Mouse (Mus musculus): ENCODE measurements at regions not wholly inside any gene's neighbourhood (a gene's known extent, or its start where the extent isn't known, plus 50 kb on each side); places are given as distances from the start of the nearest gene placed in this dataset.

DNA sequence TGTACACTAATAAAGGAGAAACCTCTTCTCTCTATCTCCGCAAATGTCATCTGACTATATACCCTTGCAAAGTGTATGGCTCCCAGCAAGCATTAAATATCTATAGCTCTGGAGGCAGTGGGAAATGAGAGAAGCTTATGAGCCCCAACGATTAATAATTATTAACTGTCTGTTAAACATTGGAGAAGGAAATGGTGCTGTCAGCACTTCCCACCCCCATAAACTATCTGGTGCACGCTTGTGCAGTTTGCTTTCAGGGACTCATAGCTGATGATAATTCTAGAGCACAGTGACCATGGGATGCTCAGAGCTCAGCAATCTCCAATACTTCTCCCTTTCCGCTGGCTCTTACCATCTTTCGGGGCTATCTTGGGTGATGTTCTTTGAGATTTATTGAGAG, 541.2 kb downstream of the Grxcr1 start:
- intact Hi-C loops (cut with DNase I): no loop called here
- DNase-seq: no peak

GRCm38 (mm10) chr5:68575827-68576226, 544.2 kb downstream of the Grxcr1 start:
- no peak for DNase-seq
- intact Hi-C loops (cut with DNase I): no loop called here

DNA sequence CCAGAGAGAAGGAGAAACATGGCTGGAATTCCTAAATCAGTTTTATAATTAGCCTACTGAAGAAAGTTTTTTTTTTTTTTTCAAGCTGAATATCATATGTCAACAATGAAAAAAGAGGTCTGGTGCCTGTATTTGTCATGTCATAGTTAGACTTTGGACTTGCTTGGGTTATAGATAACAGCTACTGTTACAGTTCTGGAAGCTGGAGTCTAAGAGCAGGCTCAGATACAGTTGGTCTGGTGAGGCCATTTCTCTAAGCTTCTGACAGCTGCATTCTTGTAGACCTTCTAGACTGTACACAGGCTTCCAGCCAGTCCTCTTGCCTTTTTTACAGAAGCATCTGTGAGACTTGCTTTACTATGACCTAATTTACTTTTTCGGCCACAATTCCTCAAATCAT, 546.9 kb downstream of the Grxcr1 start:
- intact Hi-C loops (cut with DNase I): no loop called here
- no peak for DNase-seq

- intact Hi-C loops (cut with DNase I): no loop called here
- DNase-seq: no peak
Measured at GRCm38 (mm10) chr5:68592423-68592822, 560.8 kb downstream of the Grxcr1 start.

DNA sequence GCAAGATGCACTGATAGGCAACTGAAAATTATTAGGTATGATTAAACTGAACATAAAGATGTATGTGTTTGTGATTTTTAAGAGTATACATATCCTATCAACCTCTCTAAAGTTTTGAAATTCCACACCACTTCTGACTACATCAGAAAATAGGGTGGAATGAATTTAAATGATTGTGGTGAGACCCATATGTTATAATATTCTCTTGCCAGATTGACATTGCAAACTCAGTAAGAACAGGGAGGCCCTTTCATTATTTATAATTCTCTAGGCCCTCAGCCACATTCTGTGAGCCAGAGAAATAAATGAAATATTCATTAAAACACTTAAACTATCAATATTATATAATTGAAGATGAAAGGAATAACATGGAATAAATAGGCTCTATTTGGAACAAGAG, 586.8 kb downstream of the Grxcr1 start:
- no peak for DNase-seq
- intact Hi-C loops (cut with DNase I): no loop called here

DNA sequence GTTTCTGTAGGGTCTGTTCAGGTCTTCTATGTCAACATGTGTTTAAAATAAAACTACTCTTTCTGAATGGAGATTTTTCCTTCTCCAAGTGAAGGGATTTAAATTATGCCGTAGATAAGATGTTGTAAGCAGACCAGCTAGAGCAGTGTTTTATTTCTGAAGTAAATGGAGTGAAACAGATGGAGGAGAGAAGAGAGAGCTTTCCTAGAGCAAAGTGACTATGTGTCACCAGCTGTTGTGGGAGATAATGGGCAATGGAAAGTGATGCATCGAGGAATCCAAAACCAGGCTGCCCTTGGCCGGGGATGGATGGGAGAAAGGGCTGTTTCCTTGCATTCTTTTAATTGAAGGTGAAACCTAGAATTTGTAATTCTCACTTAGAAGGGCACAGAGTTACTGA, 603.8 kb downstream of the Grxcr1 start:
- DNase-seq: no peak
- intact Hi-C loops (cut with DNase I): no loop called here

DNA sequence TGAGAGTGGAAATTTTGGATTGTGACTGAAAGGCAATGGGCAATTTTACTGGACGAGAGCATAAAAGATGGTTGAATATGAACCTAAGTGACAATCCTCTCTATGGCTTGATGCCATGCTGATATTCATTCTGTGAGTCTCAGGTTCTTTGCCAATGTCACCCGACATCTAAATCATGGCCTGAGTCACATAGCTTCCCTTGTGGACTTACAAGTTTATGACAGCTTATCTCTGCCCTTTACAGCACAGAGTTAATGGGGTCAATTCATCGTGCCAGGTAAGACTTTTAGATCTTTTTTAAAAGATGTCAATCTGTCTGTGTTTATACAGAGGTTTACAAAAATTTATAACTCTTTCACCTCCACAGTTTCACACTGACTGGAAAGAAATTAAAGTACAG, 641.2 kb downstream of the Grxcr1 start:
- DNase-seq: no peak
- intact Hi-C loops (cut with DNase I): no loop called here

DNA sequence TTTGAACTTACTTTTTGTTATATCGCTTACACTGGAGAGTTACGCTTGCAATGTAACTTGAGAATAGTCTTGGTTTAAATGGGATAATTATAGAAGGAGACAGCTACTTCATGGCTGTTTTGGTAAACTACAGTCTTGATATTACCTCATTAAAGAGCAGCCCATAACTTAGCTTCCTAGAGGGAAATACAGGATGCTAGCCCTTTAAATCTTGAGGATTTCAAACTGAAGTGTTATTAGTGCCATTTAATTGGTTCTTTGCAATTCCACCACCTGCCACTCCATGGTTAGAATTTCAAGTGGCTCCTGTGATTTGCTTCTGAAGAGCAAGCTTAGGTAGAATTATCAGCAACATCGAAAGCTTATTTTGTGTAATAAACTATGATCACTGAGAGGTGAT, 640.1 kb downstream of the Kctd8 start:
- intact Hi-C loops (cut with DNase I): no loop called here

GRCm38 (mm10) chr5:68705411-68706080, 635.9 kb downstream of the Kctd8 start:
- intact Hi-C loops (cut with DNase I): no loop called here
- DNase-seq: peak; percentile 43

More for the DNA sequence above, 640.1 kb downstream of the Kctd8 start:
- DNase-seq: no peak

DNA sequence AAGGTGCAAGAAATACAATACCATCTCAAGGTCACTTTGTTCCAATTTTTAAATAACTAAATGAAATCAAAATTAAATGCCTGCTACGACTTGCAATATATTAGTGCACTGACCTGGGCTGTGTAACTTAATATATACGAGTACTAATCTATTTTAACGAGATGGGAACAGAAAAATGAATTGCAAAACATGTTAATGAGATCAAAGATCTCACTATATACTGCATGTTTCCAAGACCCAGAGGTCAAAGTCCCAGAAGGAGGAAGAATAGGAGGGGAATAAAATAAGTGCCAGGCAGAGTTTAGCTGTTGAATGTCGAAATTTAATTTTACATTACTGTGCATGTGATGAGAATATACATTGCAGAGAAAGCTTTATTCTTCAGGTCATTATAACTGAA, 614.7 kb downstream of the Kctd8 start:
- intact Hi-C loops (cut with DNase I): no loop called here
- DNase-seq: no peak

DNA sequence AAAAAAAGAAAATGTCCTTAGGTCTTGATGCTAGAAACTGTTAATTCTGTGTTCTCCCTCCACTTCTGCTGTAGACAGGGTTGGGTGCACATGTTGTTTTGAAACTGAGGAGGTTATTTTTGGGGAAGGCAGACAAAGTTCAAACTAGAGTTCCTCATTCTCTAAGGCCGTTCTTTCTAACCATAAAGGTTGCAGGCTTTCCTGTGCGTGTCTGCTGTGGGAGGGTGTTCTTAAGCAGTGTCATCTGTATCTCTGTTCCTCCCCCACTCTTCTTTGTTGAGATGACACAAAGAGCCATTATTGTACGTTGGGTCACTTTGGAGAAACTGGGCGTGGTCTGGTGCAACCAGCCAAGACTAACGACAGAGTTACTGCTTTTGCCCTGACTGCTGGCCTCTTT, 606.3 kb downstream of the Kctd8 start:
- intact Hi-C loops (cut with DNase I): no loop called here
- DNase-seq: no peak

- no peak for DNase-seq
- intact Hi-C loops (cut with DNase I): no loop called here
Measured at GRCm38 (mm10) chr5:68750499-68750898, 591.0 kb downstream of the Kctd8 start.

- DNase-seq: no peak
- intact Hi-C loops (cut with DNase I): no loop called here
Measured at GRCm38 (mm10) chr5:68753025-68753424, 588.5 kb downstream of the Kctd8 start.
